Mouse (Mus musculus) kidney, embryonic 16.5 days (tissue): Measurements from ENCODE around the gene Gadd45b. TPM values are rescaled to one million over a fixed set of nuclear protein-coding genes. Genes with fewer than 3 reads are reported as not detected.

Source experiments
- ATAC-seq: fragments of 200-750 bp; cut with Nextera tagmentation; 2 replicates; pipeline ENCODE4 v1.8.0; 2017; ENCODE audit warnings: moderate TSS enrichment; ENCODE audit not compliant: low FRiP score, low TSS enrichment
- H3K27ac ChIP-seq: fragments of 300-500 bp; sonication (generic); 2 replicates; pipeline ENCODE4 v1.5.1; 2014; ENCODE audit warnings: low read length
- H3K27me3 ChIP-seq: fragments of 300-500 bp; sonication (generic); 2 replicates; pipeline ENCODE4 v1.6.1; 2014; ENCODE audit warnings: low read length, control low read depth, mixed read lengths; ENCODE audit not compliant: insufficient read depth
- H3K36me3 ChIP-seq: fragments of 300-500 bp; sonication (generic); 2 replicates; pipeline ENCODE4 v1.6.1; 2014; ENCODE audit warnings: low read length, control low read depth, mixed read lengths; ENCODE audit not compliant: insufficient read depth
- H3K4me1 ChIP-seq: fragments of 300-500 bp; sonication (generic); 2 replicates; pipeline ENCODE4 v1.6.1; 2014; ENCODE audit warnings: low read length, control low read depth, mixed read lengths; ENCODE audit not compliant: insufficient read depth
- H3K4me2 ChIP-seq: fragments of 300-500 bp; sonication (generic); replicated peaks from 2 replicates; pipeline ENCODE4 v1.6.1; 2014; ENCODE audit warnings: low read depth, low read length
- H3K4me3 ChIP-seq: fragments of 300-500 bp; sonication (generic); 2 replicates; pipeline ENCODE4 v1.5.1; 2014; ENCODE audit warnings: mild to moderate bottlenecking, low read length
- H3K9ac ChIP-seq: fragments of 300-500 bp; sonication (generic); replicated peaks from 2 replicates; pipeline ENCODE4 v1.6.1; 2014; ENCODE audit warnings: low read length
- H3K9me3 ChIP-seq: fragments of 300-500 bp; sonication (generic); 2 replicates; pipeline ENCODE4 v1.6.1; 2016; ENCODE audit warnings: low read length, control low read depth
- WGBS: fragments of 180-500 bp; shearing (Covaris S2); extraction: QIAGEN DNeasy Blood & Tissue Kit; methylation state at CpG from one replicate; pipeline ENCODE4 v1.1.7; 2014; 5-methylcytosine and 5-hydroxymethylcytosine counted together
- polyA plus RNA-seq: library from polyadenylated mRNA; unstranded; fragments of >200 nt; fragmentation: Nextera tagmentation; extraction: Ambion mirVana; gene quantifications from 2 replicates; pipeline ENCODE4 v1.2.1, GENCODE M21; 2015

The Gadd45b gene
- polyA plus RNA-seq = 22.3 and 24.1 TPM in 2 replicates

- WGBS = under 1% methylated on average over 56 of the region's 56 CpGs
- ATAC-seq = peak; percentile 88
- peaks cover 47% of the 10 kb centered on the region for H3K4me1 ChIP-seq
- peak within 1 kb of the TSS; percentile 64 for H3K4me3 ChIP-seq
- H3K4me2 ChIP-seq = peak within 1 kb of the TSS; percentile 93
- H3K36me3 ChIP-seq = no peaks in the 10 kb centered on the region
- peaks cover 41% of the 10 kb centered on the region for H3K27me3 ChIP-seq
- peak within 1 kb of the TSS; percentile 90 for H3K27ac ChIP-seq
- no peaks in the 10 kb centered on the region for H3K9me3 ChIP-seq
- peak within 1 kb of the TSS; percentile 81 for H3K9ac ChIP-seq
Measured at GRCm38 (mm10) chr10:80929299-80930226, at the start of gene Gadd45b. Gene Gadd45b, plus strand, starts transcription at chr10:80930073.

GRCm38 (mm10) chr10:80880131-80880641 is 49.7 kb upstream of the Gadd45b start:
- H3K4me3 ChIP-seq = no peak overlapping the region
- H3K4me2 ChIP-seq = no peak overlapping the region
- no peaks in the 10 kb centered on the region for H3K36me3 ChIP-seq
- no peaks in the 10 kb centered on the region for H3K9me3 ChIP-seq
- H3K27ac ChIP-seq = no peak overlapping the region
- 9% methylated on average over 5 of the region's 5 CpGs for WGBS
- peak; percentile 28; the same call in 1 of the 2 replicates for ATAC-seq
- no peaks in the 10 kb centered on the region for H3K4me1 ChIP-seq
- H3K9ac ChIP-seq = no peak overlapping the region
- H3K27me3 ChIP-seq = no peaks in the 10 kb centered on the region

GRCm38 (mm10) chr10:80880901-80881300 is 49.0 kb upstream of the Gadd45b start:
- WGBS = 74% methylated on average over 2 of the region's 2 CpGs
- Histone ChIP-seq H3K9me3 (no peaks in the 10 kb centered on the region), H3K9ac (no peak overlapping the region), H3K4me3 (no peak overlapping the region), H3K36me3 (no peaks in the 10 kb centered on the region), H3K4me2 (no peak overlapping the region), H3K27me3 (no peaks in the 10 kb centered on the region), H3K4me1 (no peaks in the 10 kb centered on the region), H3K27ac (no peak overlapping the region)
- ATAC-seq = no peak

- H3K27me3 ChIP-seq = no peaks in the 10 kb centered on the region
- no peak overlapping the region for H3K4me2 ChIP-seq
- H3K36me3 ChIP-seq = no peaks in the 10 kb centered on the region
- no peak overlapping the region for H3K27ac ChIP-seq
- WGBS = 31% methylated on average over 10 of the region's 10 CpGs
- H3K9me3 ChIP-seq = no peaks in the 10 kb centered on the region
- no peak for ATAC-seq
- H3K9ac ChIP-seq = no peak overlapping the region
- no peak overlapping the region for H3K4me3 ChIP-seq
- H3K4me1 ChIP-seq = no peaks in the 10 kb centered on the region
Measured at GRCm38 (mm10) chr10:80881301-80881700, 48.6 kb upstream of the Gadd45b start.

GRCm38 (mm10) chr10:80887181-80887580 is 42.7 kb upstream of the Gadd45b start:
- peaks cover 11% of the 10 kb centered on the region; the same call in 1 of the 2 replicates for H3K27me3 ChIP-seq
- no peaks in the 10 kb centered on the region for H3K4me1 ChIP-seq
- no peaks in the 10 kb centered on the region for H3K36me3 ChIP-seq
- no peaks in the 10 kb centered on the region for H3K9me3 ChIP-seq
- 36% methylated on average over 11 of the region's 11 CpGs for WGBS
- no peak overlapping the region for H3K9ac ChIP-seq
- H3K27ac ChIP-seq = no peak overlapping the region
- no peak overlapping the region for H3K4me2 ChIP-seq
- no peak overlapping the region for H3K4me3 ChIP-seq
- no peak for ATAC-seq

- H3K4me2 ChIP-seq = no peak overlapping the region
- H3K4me3 ChIP-seq = no peak overlapping the region
- no peak overlapping the region for H3K9ac ChIP-seq
- no peaks in the 10 kb centered on the region for H3K9me3 ChIP-seq
- 80% methylated on average over 7 of the region's 7 CpGs for WGBS
- H3K27me3 ChIP-seq = no peaks in the 10 kb centered on the region
- no peak for ATAC-seq
- H3K27ac ChIP-seq = no peak overlapping the region
- peaks cover 5% of the 10 kb centered on the region; the same call in 1 of the 2 replicates for H3K36me3 ChIP-seq
- H3K4me1 ChIP-seq = peaks cover 11% of the 10 kb centered on the region
Measured at GRCm38 (mm10) chr10:80895100-80895499, 34.8 kb upstream of the Gadd45b start.

- no peaks in the 10 kb centered on the region for H3K9me3 ChIP-seq
- peaks cover 11% of the 10 kb centered on the region for H3K4me1 ChIP-seq
- no peaks in the 10 kb centered on the region for H3K27me3 ChIP-seq
- 80% methylated on average over 6 of the region's 6 CpGs for WGBS
- H3K36me3 ChIP-seq = peaks cover 5% of the 10 kb centered on the region; the same call in 1 of the 2 replicates
- no peak overlapping the region for H3K4me2 ChIP-seq
- no peak for ATAC-seq
- H3K4me3 ChIP-seq = no peak overlapping the region
- H3K9ac ChIP-seq = no peak overlapping the region
- H3K27ac ChIP-seq = no peak overlapping the region
Measured at GRCm38 (mm10) chr10:80895697-80896096, 34.2 kb upstream of the Gadd45b start.

- no peak overlapping the region for H3K4me3 ChIP-seq
- H3K4me1 ChIP-seq = peaks cover 11% of the 10 kb centered on the region
- peaks cover 5% of the 10 kb centered on the region; the same call in 1 of the 2 replicates for H3K36me3 ChIP-seq
- no peak overlapping the region for H3K27ac ChIP-seq
- no peak overlapping the region for H3K9ac ChIP-seq
- no peak overlapping the region for H3K4me2 ChIP-seq
- 77% methylated on average over 24 of the region's 24 CpGs for WGBS
- ATAC-seq = no peak
- no peaks in the 10 kb centered on the region for H3K27me3 ChIP-seq
- no peaks in the 10 kb centered on the region for H3K9me3 ChIP-seq
Measured at GRCm38 (mm10) chr10:80896581-80897485, 33.0 kb upstream of the Gadd45b start.

GRCm38 (mm10) chr10:80897861-80898510 is 31.9 kb upstream of the Gadd45b start:
- Histone ChIP-seq H3K27ac (no peak overlapping the region), H3K4me1 (peaks cover 11% of the 10 kb centered on the region), H3K9ac (no peak overlapping the region), H3K9me3 (no peaks in the 10 kb centered on the region), H3K4me3 (no peak overlapping the region), H3K36me3 (peaks cover 8% of the 10 kb centered on the region), H3K4me2 (peak overlapping the region; percentile 15; the same call in 1 of the 2 replicates), H3K27me3 (no peaks in the 10 kb centered on the region)
- no peak for ATAC-seq
- WGBS = 34% methylated on average over 41 of the region's 41 CpGs
